Mouse (Mus musculus): ENCODE results near the gene Pdcd4. TPM values are rescaled to one million over a fixed set of nuclear protein-coding genes. Genes with fewer than 3 reads are reported as not detected.

Gene Pdcd4
- polyA plus RNA-seq, 1 experiment from 2014 or later = 17.8 TPM

DNA sequence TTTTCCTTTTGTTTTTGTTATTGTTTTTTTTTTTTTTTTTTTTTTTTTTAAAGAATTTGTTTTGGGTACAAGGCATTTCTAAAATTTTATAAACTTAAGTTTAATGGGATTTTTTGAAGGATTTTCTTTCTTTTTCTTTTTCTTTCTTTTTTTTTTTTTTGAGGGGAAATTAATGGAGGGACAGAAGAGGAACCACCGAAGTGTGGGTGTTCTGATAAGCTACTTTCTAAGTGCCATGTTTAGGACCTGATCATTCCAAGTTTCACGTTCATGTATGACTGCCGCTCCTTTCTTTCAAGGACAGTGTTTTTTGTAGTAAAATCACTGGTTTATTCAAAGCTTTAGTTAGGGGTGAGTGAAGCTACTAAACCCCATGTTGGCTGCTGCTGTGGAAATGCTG is 37.2 kb downstream of the Pdcd4 start:
- Histone ChIP-seq H3K9me3 (replicated peaks) (no peaks in the 10 kb centered on the region), H3K27ac (replicated peaks) (no peak overlapping the region), H3K36me3 (replicated peaks) (peaks cover 57% of the 10 kb centered on the region), H3K27me3 (no peaks in the 10 kb centered on the region), H3K4me1 (replicated peaks) (no peaks in the 10 kb centered on the region), H3K4me3 (replicated peaks) (no peak overlapping the region), H3K9ac (no peak overlapping the region), H3K4me2 (no peak overlapping the region)
- ATAC-seq (ENCODE audit: insufficient read depth) = no peak
- 33% methylated on average over 3 of the region's 3 CpGs for WGBS (ENCODE audit: insufficient replicate concordance)

DNA sequence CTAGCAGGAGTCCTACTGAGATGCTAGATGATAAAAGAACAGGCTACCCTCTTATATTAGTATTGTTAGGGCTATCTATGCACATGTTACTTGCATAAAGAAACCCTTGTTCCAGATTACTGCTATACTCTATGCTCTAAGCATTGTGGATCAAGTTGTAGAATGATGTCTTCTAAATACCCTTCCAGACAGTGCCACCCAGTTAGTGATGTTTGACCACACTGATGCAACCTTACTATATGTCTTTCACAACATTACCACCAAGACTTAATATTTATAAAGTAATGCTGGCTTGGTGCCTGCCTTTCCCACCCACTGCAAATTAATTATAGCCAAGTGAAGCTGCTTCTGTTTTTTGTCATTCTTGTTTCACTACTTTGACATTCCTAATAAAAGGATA is 41.0 kb downstream of the Pdcd4 start:
- Histone ChIP-seq H3K9me3 (replicated peaks) (no peaks in the 10 kb centered on the region), H3K27ac (replicated peaks) (no peak overlapping the region), H3K4me2 (no peak overlapping the region), H3K4me3 (replicated peaks) (no peak overlapping the region), H3K4me1 (replicated peaks) (no peaks in the 10 kb centered on the region), H3K9ac (no peak overlapping the region), H3K27me3 (no peaks in the 10 kb centered on the region), H3K36me3 (replicated peaks) (peaks cover 48% of the 10 kb centered on the region)
- ATAC-seq (ENCODE audit: insufficient read depth) = no peak

DNA sequence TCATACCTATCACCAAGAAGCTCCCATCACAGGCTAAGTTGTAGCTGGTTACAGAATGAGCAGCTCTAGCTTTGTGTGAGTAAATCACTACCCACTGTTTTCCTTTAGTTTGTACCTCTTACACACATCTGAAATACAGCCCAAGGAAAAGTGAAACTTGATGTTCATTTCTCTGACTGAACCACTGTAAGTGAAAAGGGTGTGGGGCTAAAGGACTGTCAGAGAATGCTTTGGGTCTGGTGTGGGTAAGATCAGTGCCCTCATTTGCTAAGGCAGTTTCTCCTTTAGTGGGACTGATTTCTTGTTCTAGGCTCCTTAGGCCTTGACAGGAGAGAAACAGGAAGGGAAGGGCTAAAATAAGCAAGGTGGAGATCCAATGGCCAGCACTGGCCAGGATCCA is 42.0 kb downstream of the Pdcd4 start:
- H3K36me3 ChIP-seq (replicated peaks) = peaks cover 48% of the 10 kb centered on the region

DNA sequence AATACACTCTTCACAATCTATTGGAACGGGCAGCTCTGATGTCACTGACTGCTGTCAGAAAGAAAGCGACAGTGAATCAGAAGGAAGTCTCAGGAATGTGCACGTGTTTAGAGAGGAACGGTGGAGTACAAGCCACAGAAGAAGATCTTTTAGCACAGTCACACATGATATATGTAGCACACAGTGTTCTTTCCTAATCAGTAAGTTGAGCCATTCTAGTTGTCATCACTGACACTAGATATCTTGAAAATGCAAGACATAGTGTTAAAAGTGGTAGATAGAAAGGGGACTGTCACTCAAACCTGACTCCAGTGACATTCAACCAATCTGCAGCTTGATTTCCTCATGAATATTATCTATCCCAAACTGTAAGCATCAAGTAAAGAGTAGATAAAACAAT is 47.4 kb downstream of the Pdcd4 start:
- no peak for ATAC-seq (ENCODE audit: insufficient read depth)
- Histone ChIP-seq H3K9me3 (replicated peaks) (no peaks in the 10 kb centered on the region), H3K4me1 (replicated peaks) (peaks cover 33% of the 10 kb centered on the region), H3K9ac (no peak overlapping the region), H3K36me3 (replicated peaks) (peaks cover 14% of the 10 kb centered on the region), H3K27me3 (no peaks in the 10 kb centered on the region), H3K4me3 (replicated peaks) (no peak overlapping the region), H3K27ac (replicated peaks) (peak overlapping the region; percentile 55; the same call in 1 of the 2 replicates), H3K4me2 (no peak overlapping the region)
- 35% methylated on average over 4 of the region's 4 CpGs for WGBS (ENCODE audit: insufficient replicate concordance)

More for the DNA sequence above, 42.0 kb downstream of the Pdcd4 start:
- Histone ChIP-seq H3K27ac (replicated peaks) (no peak overlapping the region), H3K4me2 (no peak overlapping the region), H3K4me1 (replicated peaks) (0 out of 2 replicates have a peak, but pooled peaks cover 2% of the 10 kb centered on the region), H3K9me3 (replicated peaks) (no peaks in the 10 kb centered on the region), H3K9ac (no peak overlapping the region), H3K4me3 (replicated peaks) (no peak overlapping the region), H3K27me3 (no peaks in the 10 kb centered on the region)
- ATAC-seq (ENCODE audit: insufficient read depth) = no peak

DNA sequence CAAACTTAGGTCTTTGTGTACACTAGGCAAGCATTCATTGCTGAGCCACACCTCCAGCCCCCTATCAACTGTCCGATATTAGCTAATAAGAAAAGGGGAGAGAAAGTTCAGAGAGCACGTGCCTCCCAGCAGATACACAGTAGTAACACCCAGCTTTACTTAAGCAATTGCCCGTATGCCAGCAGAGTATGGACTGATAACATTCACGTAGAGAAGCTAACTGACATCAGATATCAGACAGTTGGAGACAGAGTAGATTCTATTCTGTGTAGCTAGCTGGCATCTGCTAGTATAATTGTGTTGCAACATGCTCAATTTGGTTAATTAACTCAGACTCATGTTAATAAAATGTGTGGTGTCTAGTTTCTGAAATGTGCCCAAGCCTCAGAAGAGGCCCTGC is 49.1 kb downstream of the Pdcd4 start:
- peak overlapping the region; percentile 31; the same call in 1 of the 2 replicates for H3K27ac ChIP-seq (replicated peaks)
- H3K27me3 ChIP-seq = no peaks in the 10 kb centered on the region
- no peak overlapping the region for H3K9ac ChIP-seq
- peaks cover 14% of the 10 kb centered on the region for H3K36me3 ChIP-seq (replicated peaks)
- no peak for ATAC-seq (ENCODE audit: insufficient read depth)
- no peaks in the 10 kb centered on the region for H3K9me3 ChIP-seq (replicated peaks)
- 11% methylated on average over 4 of the region's 4 CpGs for whole genome bisulfite sequencing (ENCODE audit: insufficient replicate concordance)
- no peak overlapping the region for H3K4me3 ChIP-seq (replicated peaks)
- no peak overlapping the region for H3K4me2 ChIP-seq
- peaks cover 42% of the 10 kb centered on the region for H3K4me1 ChIP-seq (replicated peaks)

DNA sequence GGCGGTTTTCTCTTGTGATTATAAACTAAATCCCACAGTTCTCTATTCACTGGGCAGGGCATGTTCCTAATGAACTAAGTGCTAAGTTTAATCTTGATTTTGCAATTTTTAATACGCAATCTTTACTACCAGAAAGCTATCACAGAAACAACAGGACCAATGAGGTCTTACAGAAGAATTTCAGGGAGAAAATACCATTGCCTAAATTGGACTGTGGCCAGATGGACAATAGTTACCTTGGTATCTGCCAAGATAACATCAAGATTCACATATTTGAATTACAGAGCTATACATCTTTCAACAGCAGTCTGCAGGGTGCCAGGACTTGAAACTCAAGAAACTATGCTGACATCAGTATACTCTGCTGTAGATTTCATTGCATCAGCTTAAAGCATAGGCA is 50.3 kb downstream of the Pdcd4 start:
- H3K27me3 ChIP-seq = no peaks in the 10 kb centered on the region
- H3K9me3 ChIP-seq (replicated peaks) = no peaks in the 10 kb centered on the region
- H3K36me3 ChIP-seq (replicated peaks) = peaks cover 12% of the 10 kb centered on the region
- 0 out of 2 replicates have a peak overlapping the region, but pooled peaks have one; percentile 98 for H3K4me3 ChIP-seq (replicated peaks)
- WGBS (ENCODE audit: insufficient replicate concordance) = 89% methylated on average over 2 of the region's 2 CpGs
- H3K27ac ChIP-seq (replicated peaks) = peak overlapping the region; percentile 19; the same call in 1 of the 2 replicates
- H3K9ac ChIP-seq = no peak overlapping the region
- H3K4me1 ChIP-seq (replicated peaks) = peaks cover 49% of the 10 kb centered on the region
- 0 out of 2 replicates have a peak overlapping the region, but pooled peaks have one; percentile 82 for H3K4me2 ChIP-seq
- no peak for ATAC-seq (ENCODE audit: insufficient read depth)

DNA sequence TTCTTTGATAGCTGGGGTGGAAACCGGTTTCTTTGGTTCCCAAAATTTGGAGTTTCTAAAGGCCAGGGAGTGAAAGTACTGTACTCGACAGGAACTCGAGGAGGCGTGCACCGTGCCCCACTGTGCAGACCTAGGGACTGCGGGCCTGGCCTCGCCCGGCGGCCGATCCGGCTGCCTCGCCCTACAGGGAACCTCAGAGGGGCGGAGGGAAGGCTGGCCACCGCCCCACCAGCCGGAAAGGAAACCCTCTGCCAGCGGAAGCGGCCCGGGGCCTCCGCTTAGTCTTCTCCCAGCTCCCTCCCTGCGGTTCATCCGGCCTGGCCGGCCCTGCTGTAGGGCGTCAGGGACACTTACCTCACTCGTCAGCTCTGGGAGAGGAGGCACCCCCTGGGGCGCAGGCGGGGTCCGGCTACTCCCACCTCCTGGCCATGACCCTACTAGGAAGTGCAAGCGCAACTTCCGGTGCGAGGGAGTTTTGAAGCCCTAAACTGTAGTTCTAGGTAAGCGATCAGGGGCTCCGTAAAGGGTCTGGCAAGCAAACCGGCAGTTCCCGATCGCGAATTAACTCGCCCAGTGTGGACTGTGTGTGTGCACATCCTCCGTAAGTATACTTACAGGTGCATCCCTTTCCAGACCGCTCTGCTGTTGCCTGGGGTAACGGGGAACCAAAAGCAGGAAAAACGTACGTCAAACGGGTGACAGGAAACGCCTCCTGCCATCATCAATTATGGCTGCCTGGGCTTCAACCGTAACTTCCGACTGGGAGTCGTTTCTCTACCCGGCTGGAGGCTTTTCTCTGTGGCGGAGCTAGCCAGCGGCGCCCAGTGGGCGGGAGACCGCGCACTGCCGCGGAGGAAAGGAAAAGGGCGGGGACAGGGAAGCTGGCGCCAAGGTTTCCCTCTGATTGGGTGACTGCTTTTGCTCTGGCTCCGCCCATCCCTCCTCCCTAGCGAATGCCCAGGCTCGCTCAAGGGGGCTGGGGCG is 52.1 kb downstream of the Pdcd4 start, which contains the start of the genes Shoc2 and Bbip1:
Gene Shoc2, plus strand, starts transcription at position 505 of the 984 bp plus-strand sequence.
Gene Bbip1, minus strand, starts transcription at position 826 of the 984 bp plus-strand sequence.
- Histone ChIP-seq H3K4me1 (replicated peaks) (peaks cover 52% of the 10 kb centered on the region), H3K27ac (replicated peaks) (peak within 1 kb of the TSS; percentile 100), H3K9me3 (replicated peaks) (no peaks in the 10 kb centered on the region), H3K36me3 (replicated peaks) (no peaks in the 10 kb centered on the region), H3K9ac (peak within 1 kb of the TSS; percentile 97), H3K27me3 (no peaks in the 10 kb centered on the region), H3K4me3 (replicated peaks) (peak within 1 kb of the TSS; percentile 98), H3K4me2 (peak within 1 kb of the TSS; percentile 86)
- peak; percentile 85 for ATAC-seq (ENCODE audit: insufficient read depth)
- under 1% methylated on average over 62 of the region's 62 CpGs for whole genome bisulfite sequencing (ENCODE audit: insufficient replicate concordance)

DNA sequence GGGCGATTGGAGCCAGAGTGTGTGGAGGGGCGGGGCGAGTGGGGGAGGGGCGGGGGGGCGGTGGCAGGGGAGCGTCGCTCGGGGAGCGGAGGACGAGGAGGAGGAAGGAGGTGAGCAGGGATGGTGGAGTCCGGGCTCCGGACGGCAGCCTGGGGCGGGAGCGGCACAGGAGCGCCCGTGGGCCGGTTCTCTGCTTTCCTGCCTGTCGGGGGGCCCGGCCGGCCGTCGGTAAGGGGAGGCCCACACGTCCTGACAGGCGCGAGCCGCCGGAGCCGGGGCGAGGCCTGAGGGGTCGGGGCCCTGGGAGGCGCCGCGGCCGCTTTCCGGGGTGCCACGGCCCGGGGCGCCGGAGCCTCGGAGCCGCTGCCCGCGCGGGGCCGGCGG is 52.7 kb downstream of the Pdcd4 start:
- Histone ChIP-seq H3K9ac (peak overlapping the region; percentile 97), H3K4me3 (replicated peaks) (peak overlapping the region; percentile 98), H3K27me3 (no peaks in the 10 kb centered on the region), H3K4me1 (replicated peaks) (peaks cover 47% of the 10 kb centered on the region), H3K4me2 (peak overlapping the region; percentile 86), H3K9me3 (replicated peaks) (no peaks in the 10 kb centered on the region), H3K27ac (replicated peaks) (peak overlapping the region; percentile 100), H3K36me3 (replicated peaks) (no peaks in the 10 kb centered on the region)
- peak; percentile 16 for ATAC-seq (ENCODE audit: insufficient read depth)
- under 1% methylated on average over 39 of the region's 47 CpGs for WGBS (ENCODE audit: insufficient replicate concordance)

DNA sequence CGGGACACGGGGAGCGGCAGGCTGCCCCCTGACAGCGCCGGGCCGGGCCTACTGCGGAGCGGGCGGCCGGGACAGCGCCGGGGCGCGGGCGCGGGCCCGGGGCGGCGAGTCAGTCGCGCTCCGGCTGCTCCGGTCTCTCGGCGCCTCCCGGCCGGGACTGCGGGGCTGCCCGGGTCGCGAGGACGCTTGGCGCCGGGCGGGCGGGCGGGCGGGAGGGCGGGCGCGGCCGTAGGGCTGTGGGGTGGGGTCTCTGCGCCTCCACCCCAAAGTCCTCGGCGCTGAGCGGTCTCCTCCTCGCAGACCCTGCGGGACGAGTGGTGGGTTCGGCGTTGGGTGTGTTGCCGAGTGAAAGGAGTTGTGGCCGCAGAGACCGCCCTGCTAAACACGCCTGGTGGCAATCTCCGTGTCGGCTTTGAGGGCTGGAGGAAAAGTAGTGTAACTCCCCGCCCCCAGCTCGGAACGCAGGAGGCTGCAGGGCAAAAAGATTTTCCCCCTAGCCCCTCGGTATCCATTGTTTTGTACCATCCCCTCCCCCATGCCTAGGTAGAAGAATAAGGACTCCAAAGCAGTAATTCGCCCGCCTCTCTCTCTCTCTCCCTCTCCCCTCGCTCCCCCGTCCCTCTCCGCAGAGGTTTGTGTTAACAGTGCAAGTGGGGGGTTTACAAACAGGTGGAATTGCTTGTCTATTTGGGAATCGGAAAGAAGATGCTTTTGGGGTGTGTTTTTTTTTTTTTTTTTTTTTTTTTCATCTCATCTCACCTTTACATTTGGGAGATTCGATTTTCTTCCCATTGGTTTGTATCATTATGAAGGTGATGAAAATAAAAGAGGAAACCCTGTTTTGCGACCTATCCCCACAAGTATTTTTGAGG is 53.4 kb downstream of the Pdcd4 start:
- Histone ChIP-seq H3K9ac (peak overlapping the region; percentile 97), H3K36me3 (replicated peaks) (no peaks in the 10 kb centered on the region), H3K4me1 (replicated peaks) (peaks cover 46% of the 10 kb centered on the region), H3K27ac (replicated peaks) (peak overlapping the region; percentile 100), H3K9me3 (replicated peaks) (no peaks in the 10 kb centered on the region), H3K27me3 (no peaks in the 10 kb centered on the region), H3K4me3 (replicated peaks) (peak overlapping the region; percentile 98), H3K4me2 (peak overlapping the region; percentile 86)
- under 1% methylated on average over 57 of the region's 69 CpGs for WGBS (ENCODE audit: insufficient replicate concordance)
- ATAC-seq (ENCODE audit: insufficient read depth) = peak; percentile 6

DNA sequence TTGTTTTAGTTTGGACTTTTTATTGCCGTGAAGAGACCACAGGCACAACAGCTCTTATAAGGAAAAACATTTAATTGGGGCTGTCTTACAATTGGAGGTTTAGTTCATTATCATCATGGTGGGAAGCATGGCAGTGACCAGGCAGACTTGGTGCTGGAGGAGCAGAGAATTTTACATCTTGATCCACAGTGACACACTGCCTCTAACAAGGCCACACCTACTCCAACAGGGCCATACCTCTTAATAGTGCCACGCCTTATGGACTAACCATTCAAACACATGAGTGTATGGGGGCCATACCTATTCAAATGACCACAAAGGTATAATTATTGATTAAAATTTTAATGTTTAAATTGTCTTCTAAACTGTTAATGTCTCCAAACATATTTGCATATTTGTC is 65.5 kb downstream of the Pdcd4 start:
- peak; percentile 60; the same call in 1 of the 2 replicates for ATAC-seq (ENCODE audit: insufficient read depth)
- Histone ChIP-seq H3K36me3 (replicated peaks) (no peaks in the 10 kb centered on the region), H3K27me3 (no peaks in the 10 kb centered on the region), H3K9me3 (replicated peaks) (no peaks in the 10 kb centered on the region), H3K4me3 (replicated peaks) (no peak overlapping the region), H3K4me1 (replicated peaks) (peaks cover 17% of the 10 kb centered on the region), H3K4me2 (no peak overlapping the region), H3K9ac (no peak overlapping the region), H3K27ac (replicated peaks) (no peak overlapping the region)
- WGBS (ENCODE audit: insufficient replicate concordance) = 68% methylated on average over 2 of the region's 2 CpGs

DNA sequence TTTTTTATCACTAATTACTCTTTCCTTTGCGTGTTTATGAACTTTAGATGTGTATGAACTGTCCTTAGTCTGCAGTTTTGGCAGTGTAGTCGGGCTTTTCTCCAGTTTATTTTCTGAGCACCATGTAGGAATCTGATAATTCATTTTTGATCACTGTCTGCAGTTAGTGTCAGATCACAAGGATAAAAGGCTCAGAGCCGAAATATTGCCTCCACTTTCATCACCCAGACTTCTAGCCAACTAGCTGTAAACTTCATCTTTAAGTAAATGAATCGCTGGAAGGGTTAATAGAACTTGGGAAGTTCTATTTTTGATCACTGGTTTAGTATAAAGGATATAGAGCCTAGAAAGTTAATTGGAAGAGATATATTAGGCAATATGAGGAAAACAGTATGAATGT is 70.5 kb downstream of the Pdcd4 start:
- Histone ChIP-seq H3K36me3 (replicated peaks) (no peaks in the 10 kb centered on the region), H3K4me1 (replicated peaks) (peaks cover 24% of the 10 kb centered on the region), H3K4me2 (no peak overlapping the region), H3K9ac (no peak overlapping the region), H3K9me3 (replicated peaks) (no peaks in the 10 kb centered on the region), H3K27me3 (no peaks in the 10 kb centered on the region), H3K4me3 (replicated peaks) (no peak overlapping the region), H3K27ac (replicated peaks) (no peak overlapping the region)
- no peak for ATAC-seq (ENCODE audit: insufficient read depth)
- WGBS (ENCODE audit: insufficient replicate concordance) = 72% methylated on average over 4 of the region's 4 CpGs

Data from liver, embryonic 15.5 days (tissue).